Mouse (Mus musculus) ES-E14 (cell line): ENCODE data around the gene Psmb7. TPM values are rescaled to one million over a fixed set of nuclear protein-coding genes. Genes with fewer than 3 reads are reported as not detected.

Experiments used
- DNase-seq: peaks from one replicate; pipeline ENCODE4 v3.0.0-alpha.2; 2013; ENCODE audit warnings: low read depth, low spot score
- H3K27ac ChIP-seq: 2 replicates; pipeline ENCODE4 v1.5.1; 2012; ENCODE audit warnings: low read depth, mild to moderate bottlenecking, low read length, moderate library complexity, mixed read lengths; ENCODE audit not compliant: poor library complexity, insufficient read depth, severe bottlenecking
- H3K36me3 ChIP-seq: 2 replicates; pipeline ENCODE4 v1.6.1; 2012; ENCODE audit warnings: mild to moderate bottlenecking, low read length, moderate library complexity, mixed read lengths; ENCODE audit not compliant: control insufficient read depth, poor library complexity, insufficient read depth, severe bottlenecking
- H3K4me1 ChIP-seq, 2 experiments: fragments of 150-350 bp in 1 of 2; sonication (generic) in 1 of 2; 2 replicates each; pipeline ENCODE4 v1.6.1; 2012; ENCODE audit warnings: low read length in 2 of 2, mild to moderate bottlenecking in 1 of 2, mixed read lengths in 1 of 2; ENCODE audit not compliant: control insufficient read depth in 2 of 2, insufficient read depth in 2 of 2, poor library complexity in 1 of 2
- H3K4me3 ChIP-seq, 2 experiments: fragments of 150-350 bp in 1 of 2; sonication (generic) in 1 of 2; 2 replicates each; pipeline ENCODE4 v1.5.1; 2012; ENCODE audit warnings: low read length in 2 of 2, low read depth in 1 of 2, mild to moderate bottlenecking in 1 of 2, mixed read lengths in 1 of 2; ENCODE audit not compliant: insufficient read depth in 1 of 2, poor library complexity in 1 of 2, severe bottlenecking in 1 of 2
- H3K9ac ChIP-seq: 2 replicates; pipeline ENCODE4 v1.6.1; 2012; ENCODE audit warnings: low read depth, mild to moderate bottlenecking, low read length, mixed read lengths; ENCODE audit not compliant: poor library complexity, insufficient read depth, severe bottlenecking
- H3K9me3 ChIP-seq: fragments of 150-350 bp; sonication (generic); 2 replicates; pipeline ENCODE4 v1.6.1; 2012; ENCODE audit warnings: low read depth, mild to moderate bottlenecking, low read length; ENCODE audit not compliant: control insufficient read depth, insufficient read depth
- CHD2 ChIP-seq: IDR thresholded peaks from 2 replicates; pipeline ENCODE4 v1.6.1; 2014; ENCODE audit warnings: mild to moderate bottlenecking, low read depth, low read length, inconsistent platforms
- HCFC1 ChIP-seq: IDR thresholded peaks from 2 replicates; pipeline ENCODE4 v1.6.1; 2012; ENCODE audit warnings: low read length, inconsistent platforms, borderline replicate concordance; ENCODE audit not compliant: insufficient read depth
- MAFK ChIP-seq: IDR thresholded peaks from 2 replicates; pipeline ENCODE4 v1.6.1; 2014; ENCODE audit warnings: mild to moderate bottlenecking, low read depth, low read length, inconsistent platforms; ENCODE audit not compliant: insufficient read depth
- ZC3H11A ChIP-seq: IDR thresholded peaks from 2 replicates; pipeline ENCODE4 v1.6.1; 2012; ENCODE audit warnings: low read depth, mild to moderate bottlenecking, inconsistent platforms, low read length, borderline replicate concordance
- ZNF384 ChIP-seq: IDR thresholded peaks from 2 replicates; pipeline ENCODE4 v1.6.1; 2012; ENCODE audit warnings: low read depth, low read length, inconsistent platforms
- in situ Hi-C, 2 experiments: fragments of 600-800 bp; cut with MboI; formaldehyde crosslinking; loops; one replicate each; pipeline ENCODE4 v1.15.1; 2025; ENCODE audit warnings: low sequenced_read_pairs in 2 of 2, inconsistent platforms in 1 of 2; ENCODE audit not compliant: unreplicated experiment in 2 of 2
- total RNA-seq: library from RNA; depleted of rRNA; stranded (reverse); fragments of 300-350 nt; gene quantifications from 2 replicates; pipeline ENCODE4 v1.2.3, GENCODE M21; 2012

Gene Psmb7
- total RNA-seq, 1 experiment, result 382 TPM

- H3K4me1 ChIP-seq, result no peaks in the 10 kb centered on the region
- H3K4me3 ChIP-seq, result no peak overlapping the region
- TF ChIP-seq CHD2 (no peak), MAFK (no peak), ZNF384 (no peak), ZC3H11A (no peak), HCFC1 (no peak)
- no peak for DNase-seq
- no peak overlapping the region for H3K27ac ChIP-seq
- no peaks in the 10 kb centered on the region for H3K36me3 ChIP-seq
- in situ Hi-C loops, result no loop called here
- no peaks in the 10 kb centered on the region for H3K9me3 ChIP-seq
- no peak overlapping the region for H3K9ac ChIP-seq
These were observed 6.5 kb upstream of the Psmb7 start for GRCm38 (mm10) chr2:38650340-38650739.

GRCm38 (mm10) chr2:38647661-38648060 lies 3.8 kb upstream of the Psmb7 start:
- H3K27ac ChIP-seq, result no peak overlapping the region
- no peak overlapping the region for H3K4me3 ChIP-seq
- H3K4me1 ChIP-seq, result no peaks in the 10 kb centered on the region
- in situ Hi-C loops, result no loop called here
- no peak for TF ChIP-seq HCFC1
- TF ChIP-seq ZNF384, result no peak
- TF ChIP-seq CHD2, result no peak
- TF ChIP-seq ZC3H11A, result no peak
- TF ChIP-seq MAFK, result no peak
- no peaks in the 10 kb centered on the region for H3K9me3 ChIP-seq
- DNase-seq, result no peak
- no peaks in the 10 kb centered on the region for H3K36me3 ChIP-seq
- H3K9ac ChIP-seq, result no peak overlapping the region

GRCm38 (mm10) chr2:38647201-38647606 lies 3.3 kb upstream of the Psmb7 start:
- DNase-seq, result no peak
- TF ChIP-seq ZNF384 (no peak), HCFC1 (no peak), CHD2 (no peak), MAFK (no peak), ZC3H11A (no peak)
- Histone ChIP-seq H3K36me3 (no peaks in the 10 kb centered on the region), H3K9ac (no peak overlapping the region), H3K9me3 (no peaks in the 10 kb centered on the region), H3K4me3 (no peak overlapping the region), H3K4me1 (peaks cover 0 to 3% of the 10 kb centered on the region in 2 experiments; a peak in 1 of 4 replicates), H3K27ac (no peak overlapping the region)
- in situ Hi-C loops, result no loop called here

GRCm38 (mm10) chr2:38645936-38646335 lies 2.0 kb upstream of the Psmb7 start:
- DNase-seq, result peak; percentile 63
- H3K9ac ChIP-seq, result no peak overlapping the region
- H3K27ac ChIP-seq, result no peak overlapping the region
- peaks cover 2 to 3% of the 10 kb centered on the region in 2 experiments; a peak in 3 of 4 replicates for H3K4me1 ChIP-seq
- no peaks in the 10 kb centered on the region for H3K9me3 ChIP-seq
- in situ Hi-C loops, result no loop called here
- H3K36me3 ChIP-seq, result peaks cover 4% of the 10 kb centered on the region
- no peak overlapping the region for H3K4me3 ChIP-seq
- TF ChIP-seq HCFC1 (no peak), ZC3H11A (peak; percentile 49; the same call in 1 of the 2 replicates)

GRCm38 (mm10) chr2:38641761-38642160 lies 2.1 kb downstream of the Psmb7 start:
- H3K9ac ChIP-seq, result no peak overlapping the region
- no peaks in the 10 kb centered on the region for H3K9me3 ChIP-seq
- H3K4me1 ChIP-seq, result peaks cover 2 to 3% of the 10 kb centered on the region in 2 experiments; a peak in 3 of 4 replicates
- H3K27ac ChIP-seq, result no peak overlapping the region
- no peak for TF ChIP-seq CHD2
- TF ChIP-seq ZNF384, result no peak
- no peak for TF ChIP-seq HCFC1
- no peak for TF ChIP-seq MAFK
- TF ChIP-seq ZC3H11A, result no peak
- peaks cover 25% of the 10 kb centered on the region for H3K36me3 ChIP-seq
- no peak overlapping the region for H3K4me3 ChIP-seq
- no peak for DNase-seq
- in situ Hi-C loops, result no loop called here
